Mouse (Mus musculus): Measurements from ENCODE around the gene Rab3ip. TPM values are rescaled to one million over a fixed set of nuclear protein-coding genes. Genes with fewer than 3 reads are reported as not detected.

Gene Rab3ip
- polyA plus RNA-seq, 1 experiment from 2014 or later: 47.3 TPM

DNA sequence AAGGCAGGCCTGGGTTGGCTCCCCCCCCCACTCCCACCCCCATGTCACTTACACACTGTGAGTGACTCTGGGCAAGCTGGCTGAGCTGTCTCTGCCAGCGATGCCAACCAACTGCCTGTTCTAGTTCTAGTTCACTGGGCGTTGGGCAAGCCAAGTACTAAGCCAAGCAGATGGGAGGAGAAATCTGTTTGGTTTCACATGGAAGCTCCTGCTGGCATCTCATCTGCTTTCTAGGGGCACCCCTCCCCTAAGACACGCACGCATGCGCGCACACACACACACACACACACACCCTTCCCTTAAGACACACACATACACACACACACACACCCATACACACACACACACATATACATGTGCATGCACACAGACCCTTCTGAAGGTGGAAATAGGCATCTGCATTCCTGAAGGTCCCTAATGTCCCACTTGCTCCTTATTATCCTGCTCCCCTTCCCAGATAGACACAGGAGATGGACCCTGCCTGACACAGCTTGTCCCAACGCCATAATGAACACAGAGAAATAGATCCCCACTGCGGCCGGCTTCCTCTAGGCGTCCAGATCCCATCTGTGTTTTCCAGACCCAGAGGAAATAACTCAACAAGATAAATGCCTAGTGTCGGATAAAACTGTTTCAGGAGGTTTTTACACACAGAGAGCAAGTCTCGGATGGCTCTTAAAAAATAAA is 79.1 kb downstream of the Rab3ip start:
- no peaks in the 10 kb centered on the region for H3K36me3 ChIP-seq
- WGBS: 92% methylated on average over 12 of the region's 12 CpGs
- H3K9me3 ChIP-seq (replicated peaks): no peaks in the 10 kb centered on the region
- H3K27ac ChIP-seq (replicated peaks): no peak overlapping the region
- H3K27me3 ChIP-seq (ENCODE audit: low read depth, poor library complexity, severe bottlenecking): no peaks in the 10 kb centered on the region
- no peaks in the 10 kb centered on the region for H3K4me1 ChIP-seq
- no peak for DNase-seq (ENCODE audit: low spot score)
- no peak overlapping the region for H3K4me3 ChIP-seq

DNA sequence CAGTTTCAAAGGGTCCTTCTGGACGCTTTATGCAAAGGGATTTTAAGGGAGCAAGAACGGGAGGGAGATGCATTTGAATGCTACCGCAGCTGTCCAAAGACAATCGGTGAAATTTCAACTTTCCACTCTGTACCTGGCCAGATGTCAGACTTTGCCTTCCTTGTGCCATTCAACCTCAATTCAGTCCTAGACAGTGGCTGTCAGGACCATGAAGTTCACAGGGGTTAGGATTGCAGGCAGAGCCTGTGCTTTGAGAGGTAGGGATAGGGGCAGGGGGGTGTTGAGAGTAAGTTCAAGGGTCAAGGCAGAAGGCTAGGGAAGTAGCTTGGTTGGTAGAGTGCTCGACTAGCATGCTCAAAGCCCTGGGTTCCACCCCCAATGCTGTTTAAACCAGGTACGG is 79.8 kb downstream of the Rab3ip start:
- H3K27ac ChIP-seq (replicated peaks): no peak overlapping the region
- H3K9me3 ChIP-seq (replicated peaks): no peaks in the 10 kb centered on the region
- DNase-seq (ENCODE audit: low spot score): no peak
- no peak overlapping the region for H3K4me3 ChIP-seq
- no peaks in the 10 kb centered on the region for H3K27me3 ChIP-seq (ENCODE audit: low read depth, poor library complexity, severe bottlenecking)
- no peaks in the 10 kb centered on the region for H3K4me1 ChIP-seq
- WGBS: 87% methylated on average over 6 of the region's 6 CpGs
- no peaks in the 10 kb centered on the region for H3K36me3 ChIP-seq

Other genes starting within 250 kb of the Rab3ip start
- gene Myrfl, start 53.9 kb downstream of the Rab3ip start, polyA plus RNA-seq (2016; fragmentation: Nextera tagmentation; extraction: Ambion mirVana): 0.06 and 0.07 TPM in 2 replicates
- not detected in 2 replicates for gene Gm10271, start 21.8 kb upstream of the Rab3ip start, polyA plus RNA-seq (2016; fragmentation: Nextera tagmentation; extraction: Ambion mirVana)
- gene Best3, start 35.5 kb upstream of the Rab3ip start, polyA plus RNA-seq (2016; fragmentation: Nextera tagmentation; extraction: Ambion mirVana): 0.12 TPM in 2 replicates
- gene Lrrc10, start 94.6 kb upstream of the Rab3ip start, polyA plus RNA-seq (2016; fragmentation: Nextera tagmentation; extraction: Ambion mirVana): 0.11 TPM in 1 of 2 replicates, not detected in the other
- gene Cct2, start 113.0 kb upstream of the Rab3ip start, polyA plus RNA-seq (2016; fragmentation: Nextera tagmentation; extraction: Ambion mirVana): 290 and 327 TPM in 2 replicates
- 16.0 and 21.1 TPM in 2 replicates for gene Frs2, start 197.8 kb upstream of the Rab3ip start, polyA plus RNA-seq (2016; fragmentation: Nextera tagmentation; extraction: Ambion mirVana)

Measured in midbrain, embryonic 10.5 days (tissue).